Mouse (Mus musculus) C2C12 (cell line): ENCODE data around the gene Zswim4. TPM values are rescaled to one million over a fixed set of nuclear protein-coding genes. Genes with fewer than 3 reads are reported as not detected.

Experiments used
- H3K27me3 ChIP-seq: one replicate; pipeline ENCODE4 v1.6.1; 2011; ENCODE audit not compliant: control insufficient read depth, insufficient read depth, insufficient read length
- H3K36me3 ChIP-seq: one replicate; pipeline ENCODE4 v1.6.1; 2011; ENCODE audit not compliant: control insufficient read depth, insufficient read depth
- H3K4me3 ChIP-seq: one replicate; pipeline ENCODE4 v1.5.1; 2011; ENCODE audit warnings: mild to moderate bottlenecking, control low read depth; ENCODE audit not compliant: poor library complexity, insufficient read depth, severe bottlenecking
- H3K79me2 ChIP-seq: one replicate; pipeline ENCODE4 v1.6.1; 2011; ENCODE audit not compliant: control insufficient read depth, insufficient read depth
- H3K79me3 ChIP-seq: one replicate; pipeline ENCODE4 v1.6.1; 2011; ENCODE audit warnings: low read depth, control low read depth
- H3ac ChIP-seq: one replicate; pipeline ENCODE3; 2011; ENCODE audit warnings: low read depth; ENCODE audit not compliant: control insufficient read depth, insufficient read length
- CEBPB ChIP-seq: IDR thresholded peaks from one replicate; pipeline ENCODE4 v1.6.1; 2011; ENCODE audit warnings: low read depth, mild to moderate bottlenecking, control low read depth, moderate library complexity
- CTCF ChIP-seq: IDR thresholded peaks from one replicate; pipeline ENCODE4 v1.5.1; 2011; ENCODE audit not compliant: control insufficient read depth, insufficient read depth, insufficient read length
- FOSL1 ChIP-seq: IDR thresholded peaks from one replicate; pipeline ENCODE4 v1.8.0; 2011; ENCODE audit warnings: mild to moderate bottlenecking, low read length; ENCODE audit not compliant: poor library complexity, insufficient read depth, severe bottlenecking
- MAX ChIP-seq: IDR thresholded peaks from one replicate; pipeline ENCODE4 v1.6.1; 2011; ENCODE audit warnings: mild to moderate bottlenecking, control low read depth
- MYOD1 ChIP-seq: IDR thresholded peaks from one replicate; pipeline ENCODE4 v1.6.1; 2011; ENCODE audit warnings: low read depth; ENCODE audit not compliant: control insufficient read depth, insufficient read length
- MYOG ChIP-seq: IDR thresholded peaks from one replicate; pipeline ENCODE4 v1.6.1; 2011; ENCODE audit not compliant: control insufficient read depth, insufficient read length; ENCODE audit errors: extremely low read depth
- USF1 ChIP-seq: IDR thresholded peaks from one replicate; pipeline ENCODE4 v1.6.1; 2011; ENCODE audit warnings: low read depth, mild to moderate bottlenecking, control low read depth, moderate library complexity
- polyA plus RNA-seq: library from polyadenylated mRNA; unstranded; fragments of >200 nt; fragmentation: generic; extraction: Trizol; gene quantifications from one replicate; pipeline ENCODE4 v1.2.1, GENCODE M21; 2012; ENCODE audit warnings: missing spikeins

Gene Zswim4
- polyA plus RNA-seq, 1 experiment, result 10.1 TPM

DNA sequence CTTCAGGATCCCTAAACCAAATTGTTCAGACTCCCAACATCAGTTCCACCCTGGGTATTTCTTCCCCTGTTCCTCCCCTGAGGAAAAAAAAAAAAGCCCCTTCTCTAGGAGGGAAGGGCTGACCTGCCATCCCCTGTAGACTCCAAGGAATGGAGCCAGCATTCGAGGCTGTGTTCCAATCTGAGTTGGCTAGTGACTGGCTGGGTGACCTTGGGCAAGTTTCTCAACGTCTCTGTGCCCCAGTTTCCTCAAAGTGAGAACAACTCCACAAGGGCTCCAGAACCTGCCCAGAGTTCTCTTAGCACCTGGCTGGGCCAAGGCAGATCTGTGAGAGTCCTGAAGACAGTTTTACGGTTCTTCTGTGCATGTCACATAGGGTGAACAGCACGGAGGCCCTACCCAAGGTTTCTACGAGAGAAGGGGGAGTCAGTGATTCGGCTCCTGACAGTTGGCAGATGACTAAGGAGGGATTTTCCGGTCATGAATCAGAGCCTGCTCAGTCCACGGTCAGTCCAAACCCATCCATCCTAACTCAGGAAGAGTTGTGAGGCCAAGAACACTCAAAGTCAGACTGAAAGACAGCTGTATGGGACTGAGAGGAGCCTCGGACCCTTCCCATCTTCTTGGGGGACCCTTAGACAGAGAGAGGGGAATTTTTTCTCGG is 977 bp downstream of the Zswim4 start:
- TF ChIP-seq USF1 (no peak), FOSL1 (no peak), MYOG (no peak), CEBPB (no peak), CTCF (no peak), MYOD1 (no peak), MAX (no peak)
- peaks cover 3% of the 10 kb centered on the region for H3K36me3 ChIP-seq

DNA sequence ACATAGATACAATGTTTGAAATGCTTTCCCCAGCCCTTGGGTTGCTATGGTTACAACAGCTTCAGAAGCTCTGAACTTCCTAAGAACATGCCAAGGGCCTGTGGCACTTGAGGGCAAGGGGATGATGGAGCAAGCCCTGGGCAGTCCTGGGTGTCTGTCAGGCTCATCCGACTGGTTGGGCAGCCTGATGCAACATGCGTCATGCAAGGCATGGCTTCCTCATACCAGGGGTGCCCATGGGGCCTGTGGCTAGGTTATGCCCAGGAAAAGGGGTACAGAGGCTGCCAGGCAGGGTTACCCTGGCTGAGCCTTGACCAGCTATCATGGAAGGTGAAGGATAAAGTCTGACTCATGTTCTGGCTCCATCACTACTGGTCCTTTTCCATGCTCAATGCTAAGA is 3.8 kb downstream of the Zswim4 start:
- H3K79me2 ChIP-seq, result peaks cover 21% of the 10 kb centered on the region
- H3K36me3 ChIP-seq, result peaks cover 11% of the 10 kb centered on the region
- H3K79me3 ChIP-seq, result no peaks in the 10 kb centered on the region
- no peaks in the 10 kb centered on the region for H3K27me3 ChIP-seq
- no peak for TF ChIP-seq MAX
- no peak for TF ChIP-seq MYOD1
- no peak for TF ChIP-seq CTCF
- TF ChIP-seq CEBPB, result no peak
- TF ChIP-seq FOSL1, result no peak
- TF ChIP-seq USF1, result no peak
- TF ChIP-seq MYOG, result no peak
- no peak overlapping the region for H3K4me3 ChIP-seq
- H3ac ChIP-seq, result no peak overlapping the region

More for the DNA sequence above, 977 bp downstream of the Zswim4 start:
- Histone ChIP-seq H3ac (peak overlapping the region; percentile 91), H3K4me3 (peak overlapping the region; percentile 59), H3K79me2 (peaks cover 21% of the 10 kb centered on the region), H3K27me3 (no peaks in the 10 kb centered on the region), H3K79me3 (no peaks in the 10 kb centered on the region)

DNA sequence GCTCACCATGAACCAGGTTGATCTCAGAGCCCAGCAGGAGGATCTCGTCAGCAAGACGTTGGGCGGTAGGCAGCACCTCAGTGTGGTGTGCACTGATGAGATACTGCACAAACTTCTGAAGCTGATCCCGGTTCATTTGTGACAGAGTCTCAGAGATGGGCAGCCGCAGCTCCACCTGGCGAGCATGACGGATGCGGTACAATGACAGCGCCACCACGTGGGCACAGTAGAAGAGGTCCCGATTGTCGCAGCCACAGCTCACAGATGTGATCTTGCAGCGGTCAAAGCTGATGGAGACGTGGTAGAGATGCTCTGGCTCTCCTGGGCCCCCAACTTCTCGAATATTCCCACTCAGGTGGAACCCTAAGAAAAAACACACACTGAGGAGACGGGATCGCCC is 6.1 kb downstream of the Zswim4 start:
- H3K4me3 ChIP-seq, result no peak overlapping the region
- peaks cover 12% of the 10 kb centered on the region for H3K79me2 ChIP-seq
- peaks cover 19% of the 10 kb centered on the region for H3K36me3 ChIP-seq
- no peak overlapping the region for H3ac ChIP-seq
- no peaks in the 10 kb centered on the region for H3K27me3 ChIP-seq
- TF ChIP-seq MAX, result no peak
- TF ChIP-seq CTCF, result peak; percentile 52
- H3K79me3 ChIP-seq, result no peaks in the 10 kb centered on the region

DNA sequence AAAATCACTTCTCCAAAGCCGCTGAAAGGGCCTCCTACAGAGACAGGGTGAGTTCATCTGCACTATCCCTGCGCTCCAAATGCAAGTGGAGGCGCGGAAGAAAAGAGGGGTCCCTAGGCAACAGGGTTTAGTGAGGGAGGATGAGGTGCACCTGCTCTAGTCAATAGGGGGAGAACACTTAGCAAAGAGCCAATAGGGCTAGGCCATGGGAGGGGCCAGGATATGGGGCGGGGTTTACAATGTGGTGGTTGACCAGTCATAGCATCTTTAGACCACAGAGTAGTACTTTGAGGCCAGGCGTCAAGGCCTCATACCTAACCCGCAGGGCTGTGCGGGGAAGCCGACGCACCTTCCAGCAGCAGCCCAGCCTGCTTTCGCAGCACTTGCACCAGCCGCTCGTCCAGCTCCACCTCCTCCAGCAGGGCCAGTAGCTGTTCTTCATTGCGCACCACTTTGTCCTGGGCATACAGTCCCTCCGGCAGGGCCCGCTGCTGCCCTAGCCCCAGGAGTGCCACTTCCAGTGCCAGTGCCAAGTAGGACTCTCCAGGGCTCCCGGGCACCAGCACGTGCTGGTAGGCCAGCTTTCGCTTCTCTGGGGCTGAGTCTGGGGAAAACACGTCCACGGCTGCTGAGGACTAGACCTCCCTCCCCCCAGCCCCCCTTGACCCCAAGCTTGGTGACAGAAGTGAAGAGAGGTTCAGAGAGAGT is 13.4 kb downstream of the Zswim4 start:
- H3K4me3 ChIP-seq, result no peak overlapping the region

DNA sequence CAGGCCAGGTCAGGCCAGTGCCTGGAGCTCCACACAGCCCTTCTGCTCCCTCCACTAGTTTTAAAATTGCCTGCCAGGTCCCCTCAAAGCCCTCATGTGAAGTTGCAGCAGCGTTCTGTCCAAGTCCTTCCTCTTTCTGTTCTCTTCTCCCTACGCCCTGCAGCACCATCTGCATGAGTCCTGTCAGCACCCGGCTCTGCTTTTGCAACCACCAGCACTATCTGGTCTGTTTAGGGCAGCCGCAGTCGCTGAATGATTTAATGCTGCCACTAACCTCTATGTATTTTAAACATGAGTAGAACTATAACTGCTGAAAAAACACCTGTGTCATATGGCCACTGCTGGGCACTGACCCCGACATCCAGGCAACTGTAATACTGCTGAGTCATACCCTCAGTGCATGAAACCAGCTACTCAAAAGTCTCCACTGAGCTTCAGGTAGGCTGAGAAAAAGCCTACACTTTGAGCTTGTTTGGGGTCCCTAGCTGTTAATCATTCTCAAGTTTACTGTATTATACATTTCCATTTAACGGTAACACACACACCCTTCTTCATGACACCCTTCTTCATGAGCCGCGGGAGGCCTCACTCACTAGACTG is 14.2 kb downstream of the Zswim4 start:
- Histone ChIP-seq H3K4me3 (no peak overlapping the region), H3K36me3 (peaks cover 29% of the 10 kb centered on the region), H3K79me3 (no peaks in the 10 kb centered on the region), H3K27me3 (no peaks in the 10 kb centered on the region), H3K79me2 (no peaks in the 10 kb centered on the region), H3ac (no peak overlapping the region)
- no peak for TF ChIP-seq MAX
- no peak for TF ChIP-seq FOSL1
- no peak for TF ChIP-seq MYOG
- TF ChIP-seq MYOD1, result no peak
- no peak for TF ChIP-seq CTCF
- no peak for TF ChIP-seq CEBPB
- TF ChIP-seq USF1, result no peak

More for the DNA sequence above, 13.4 kb downstream of the Zswim4 start:
- TF ChIP-seq USF1 (no peak), CEBPB (no peak), CTCF (no peak), MYOG (no peak), FOSL1 (no peak), MAX (no peak), MYOD1 (no peak)
- Histone ChIP-seq H3K79me2 (no peaks in the 10 kb centered on the region), H3K27me3 (no peaks in the 10 kb centered on the region), H3K79me3 (no peaks in the 10 kb centered on the region), H3K36me3 (peaks cover 34% of the 10 kb centered on the region), H3ac (no peak overlapping the region)
